Mouse (Mus musculus) liver, embryonic 12.5 days (tissue): Measurements from ENCODE around the gene Gm49369. TPM values are rescaled to one million over a fixed set of nuclear protein-coding genes. Genes with fewer than 3 reads are reported as not detected.

Experiments used
- ATAC-seq: fragments of 200-750 bp; cut with Nextera tagmentation; 2 replicates; pipeline ENCODE4 v1.8.0; 2017; ENCODE audit warnings: moderate number of reproducible peaks, mild to moderate bottlenecking, moderate library complexity
- H3K27ac ChIP-seq: fragments of 300-500 bp; sonication (generic); 2 replicates; pipeline ENCODE4 v1.5.1; 2016; ENCODE audit warnings: mild to moderate bottlenecking
- H3K27me3 ChIP-seq: fragments of 300-500 bp; sonication (generic); replicated peaks from 2 replicates; pipeline ENCODE4 v1.6.1; 2016; ENCODE audit warnings: mild to moderate bottlenecking, moderate library complexity
- H3K36me3 ChIP-seq: fragments of 300-500 bp; sonication (generic); 2 replicates; pipeline ENCODE4 v1.6.1; 2016; ENCODE audit warnings: mild to moderate bottlenecking, moderate library complexity
- H3K4me1 ChIP-seq: fragments of 300-500 bp; sonication (generic); 2 replicates; pipeline ENCODE4 v1.6.1; 2016
- H3K4me2 ChIP-seq: fragments of 300-500 bp; sonication (generic); 2 replicates; pipeline ENCODE4 v1.6.1; 2016; ENCODE audit warnings: mild to moderate bottlenecking, moderate library complexity
- H3K4me3 ChIP-seq: fragments of 300-500 bp; sonication (generic); 2 replicates; pipeline ENCODE4 v1.5.1; 2016; ENCODE audit warnings: mild to moderate bottlenecking, moderate library complexity
- H3K9ac ChIP-seq: fragments of 300-500 bp; sonication (generic); 2 replicates; pipeline ENCODE4 v1.6.1; 2016; ENCODE audit warnings: mild to moderate bottlenecking, moderate library complexity
- H3K9me3 ChIP-seq: fragments of 300-500 bp; sonication (generic); replicated peaks from 2 replicates; pipeline ENCODE4 v1.6.1; 2016; ENCODE audit warnings: mild to moderate bottlenecking, moderate library complexity
- WGBS: fragments of 180-500 bp; shearing (Covaris S2); methylation state at CpG from one replicate; pipeline ENCODE4 v1.1.7; 2016; ENCODE audit not compliant: insufficient replicate concordance; 5-methylcytosine and 5-hydroxymethylcytosine counted together
- polyA plus RNA-seq: library from polyadenylated mRNA; unstranded; fragments of >200 nt; fragmentation: Nextera tagmentation; extraction: Ambion mirVana; gene quantifications from 2 replicates; pipeline ENCODE4 v1.2.1, GENCODE M21; 2016

Gm49369 gene
- polyA plus RNA-seq, 1 experiment from 2014 or later, result not detected

DNA sequence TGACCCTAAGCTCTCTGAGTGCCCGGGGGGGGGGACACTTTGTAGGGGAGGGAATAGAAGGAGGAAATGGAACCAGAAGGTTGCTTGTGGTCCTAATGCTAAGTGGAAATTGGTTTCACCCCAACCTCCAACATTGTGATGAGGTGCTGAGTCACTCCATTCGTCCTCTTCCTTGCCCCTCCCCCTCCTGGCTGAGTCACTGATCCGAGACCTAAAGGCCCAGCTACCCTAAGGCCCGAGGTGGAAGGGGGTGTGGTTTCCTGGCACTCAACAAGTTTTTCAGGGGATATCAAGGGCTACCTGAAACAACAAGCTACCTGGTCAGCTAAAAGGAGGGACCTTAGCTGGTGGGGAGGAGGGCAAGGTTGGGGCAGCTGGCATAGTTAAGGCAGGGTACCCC lies 10.7 kb upstream of the Gm49369 start:
- H3K4me1 ChIP-seq, result peaks cover 80% of the 10 kb centered on the region
- peak overlapping the region; percentile 88 for H3K27ac ChIP-seq
- peak; percentile 85 for ATAC-seq
- 7% methylated on average over 4 of the region's 4 CpGs for WGBS
- H3K27me3 ChIP-seq, result no peaks in the 10 kb centered on the region
- no peaks in the 10 kb centered on the region for H3K36me3 ChIP-seq
- H3K9me3 ChIP-seq, result no peaks in the 10 kb centered on the region
- H3K4me3 ChIP-seq, result no peak overlapping the region
- H3K9ac ChIP-seq, result peak overlapping the region; percentile 57
- peak overlapping the region; percentile 36 for H3K4me2 ChIP-seq

GRCm38 (mm10) chr7:142391609-142392008 lies 9.1 kb upstream of the Gm49369 start:
- H3K4me3 ChIP-seq, result no peak overlapping the region
- 74% methylated on average over 4 of the region's 4 CpGs for WGBS
- no peaks in the 10 kb centered on the region for H3K9me3 ChIP-seq
- H3K27me3 ChIP-seq, result no peaks in the 10 kb centered on the region
- no peak for ATAC-seq
- peaks cover 75% of the 10 kb centered on the region for H3K4me1 ChIP-seq
- H3K9ac ChIP-seq, result no peak overlapping the region
- H3K4me2 ChIP-seq, result no peak overlapping the region
- H3K27ac ChIP-seq, result peak overlapping the region; percentile 88
- no peaks in the 10 kb centered on the region for H3K36me3 ChIP-seq

DNA sequence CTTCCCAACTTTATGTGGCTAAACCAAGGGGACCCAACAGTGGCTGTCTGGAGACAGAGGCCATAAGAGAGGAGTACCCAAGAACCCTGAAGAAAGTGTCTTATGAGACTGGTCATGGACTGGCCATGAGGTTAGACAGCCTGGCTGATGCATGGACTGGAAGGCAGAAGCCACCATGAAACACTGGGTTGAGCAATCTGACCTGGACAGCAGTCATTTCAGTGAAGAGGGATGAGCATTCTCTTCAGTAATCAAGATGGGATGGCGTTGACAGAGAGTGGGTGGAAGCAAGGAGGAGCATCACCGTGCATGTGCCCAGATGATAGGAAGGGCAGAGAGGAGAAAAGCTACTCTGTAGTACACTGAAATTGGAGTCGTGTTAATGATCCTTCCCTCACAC lies 8.6 kb upstream of the Gm49369 start:
- Histone ChIP-seq H3K4me2 (no peak overlapping the region), H3K27me3 (no peaks in the 10 kb centered on the region), H3K27ac (peak overlapping the region; percentile 38; the same call in 1 of the 2 replicates), H3K9ac (no peak overlapping the region), H3K36me3 (0 out of 2 replicates have a peak, but pooled peaks cover 4% of the 10 kb centered on the region), H3K4me1 (peaks cover 75% of the 10 kb centered on the region), H3K9me3 (no peaks in the 10 kb centered on the region), H3K4me3 (no peak overlapping the region)
- no peak for ATAC-seq
- WGBS, result 61% methylated on average over 3 of the region's 3 CpGs

DNA sequence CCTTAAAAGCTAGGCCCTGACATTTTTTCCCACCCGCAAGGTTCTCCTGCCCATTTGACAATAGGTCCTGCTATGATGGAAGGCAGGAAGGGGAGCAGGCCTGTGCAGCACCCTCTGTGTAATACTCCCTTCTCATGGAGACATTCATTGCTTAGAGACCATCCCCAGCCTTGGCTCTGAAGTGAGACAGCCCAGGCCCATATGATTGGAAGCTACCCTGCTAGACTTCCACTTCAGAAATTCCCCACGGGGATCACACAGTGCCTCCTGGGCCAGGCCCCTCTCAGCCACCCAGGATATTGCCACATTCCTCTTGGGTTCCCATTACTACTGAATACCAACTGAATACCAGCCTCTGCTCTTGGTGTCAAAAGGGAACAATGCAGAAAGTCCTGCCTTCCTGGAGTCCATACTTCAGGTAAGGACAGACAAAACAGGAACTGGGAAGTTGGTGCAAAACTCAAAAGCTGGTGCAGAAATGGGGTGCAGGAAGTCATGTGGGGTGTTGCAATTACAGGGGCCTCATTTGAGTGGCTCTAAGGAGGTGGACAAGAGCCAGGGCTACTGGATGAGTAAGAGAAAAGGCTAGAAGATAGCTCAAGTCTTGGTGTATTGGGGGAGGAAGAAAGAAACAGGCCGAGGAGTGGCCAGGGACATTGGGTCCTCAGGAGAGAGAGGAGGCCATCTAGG lies 7.6 kb upstream of the Gm49369 start:
- peaks cover 14% of the 10 kb centered on the region for H3K36me3 ChIP-seq
- H3K9me3 ChIP-seq, result no peaks in the 10 kb centered on the region
- peaks cover 75% of the 10 kb centered on the region for H3K4me1 ChIP-seq
- no peak for ATAC-seq
- H3K27me3 ChIP-seq, result no peaks in the 10 kb centered on the region
- no peak overlapping the region for H3K4me3 ChIP-seq
- peak overlapping the region; percentile 38 for H3K27ac ChIP-seq
- 80% methylated on average over 3 of the region's 3 CpGs for WGBS
- no peak overlapping the region for H3K4me2 ChIP-seq
- no peak overlapping the region for H3K9ac ChIP-seq

DNA sequence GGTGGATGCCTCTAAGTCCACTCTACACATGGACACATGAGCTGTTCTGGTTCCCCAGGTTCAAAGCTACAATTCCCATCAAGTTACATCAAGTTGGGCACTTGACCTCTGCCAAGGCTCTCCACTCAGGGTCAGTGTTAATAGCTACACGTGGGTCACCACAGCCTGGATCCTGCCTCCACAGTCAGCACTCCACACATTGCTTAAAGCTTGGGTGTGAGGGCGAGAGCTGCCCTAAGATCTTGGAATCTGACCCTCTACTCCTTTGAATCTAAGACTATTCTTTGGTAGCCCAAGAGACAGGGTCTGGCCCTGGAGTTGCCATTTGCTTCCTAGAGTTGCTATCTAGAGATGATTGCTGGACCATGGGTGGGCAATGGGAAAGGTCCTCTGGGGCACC lies 6.3 kb upstream of the Gm49369 start:
- WGBS, result 90% methylated on average over 2 of the region's 2 CpGs
- Histone ChIP-seq H3K36me3 (peaks cover 28% of the 10 kb centered on the region), H3K27me3 (no peaks in the 10 kb centered on the region), H3K27ac (peak overlapping the region; percentile 93), H3K4me2 (peak overlapping the region; percentile 84), H3K4me1 (peaks cover 75% of the 10 kb centered on the region), H3K9ac (peak overlapping the region; percentile 52; the same call in 1 of the 2 replicates), H3K9me3 (no peaks in the 10 kb centered on the region), H3K4me3 (no peak overlapping the region)
- no peak for ATAC-seq

GRCm38 (mm10) chr7:142388198-142388597 lies 5.7 kb upstream of the Gm49369 start:
- H3K9me3 ChIP-seq, result no peaks in the 10 kb centered on the region
- 95% methylated on average over 1 of the region's 1 CpGs for WGBS
- peak overlapping the region; percentile 93 for H3K27ac ChIP-seq
- H3K4me2 ChIP-seq, result peak overlapping the region; percentile 84
- peaks cover 75% of the 10 kb centered on the region for H3K4me1 ChIP-seq
- H3K4me3 ChIP-seq, result peak overlapping the region; percentile 81
- H3K36me3 ChIP-seq, result peaks cover 34% of the 10 kb centered on the region
- peak overlapping the region; percentile 52 for H3K9ac ChIP-seq
- ATAC-seq, result no peak
- H3K27me3 ChIP-seq, result no peaks in the 10 kb centered on the region

DNA sequence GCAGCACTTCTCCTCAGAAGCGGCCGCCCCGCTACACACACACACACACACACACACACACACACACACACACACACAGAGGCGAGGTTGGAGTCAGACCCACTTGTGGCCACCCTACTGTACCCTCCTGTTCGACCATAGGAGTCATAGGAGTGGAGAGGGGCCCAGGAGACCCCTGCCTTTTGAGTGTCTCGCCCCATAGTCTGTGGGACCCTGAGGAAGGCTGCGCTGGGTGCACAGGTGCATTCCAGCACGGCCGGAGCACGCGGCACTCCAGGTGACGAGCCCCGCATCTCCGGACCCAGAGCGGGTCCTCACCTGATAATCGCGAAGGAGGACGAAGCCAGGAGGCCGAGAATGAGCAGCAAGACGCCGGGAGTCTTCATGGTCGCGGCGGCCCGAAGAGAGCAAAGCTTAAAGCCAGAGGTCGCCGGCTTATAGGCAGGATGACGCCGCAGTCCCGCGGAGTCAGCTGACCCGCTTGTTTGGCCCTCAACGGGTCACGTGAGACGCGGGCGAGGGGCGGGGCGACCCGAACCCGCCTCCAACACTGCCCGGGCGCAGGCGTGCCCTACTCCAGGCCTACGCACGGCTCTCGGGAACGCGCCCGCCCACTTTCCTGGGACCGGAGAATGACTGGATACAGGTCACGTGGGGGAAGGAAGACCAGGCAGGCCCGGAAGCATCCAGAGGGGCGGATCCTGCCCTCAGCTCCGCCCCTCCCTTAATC lies 5.1 kb upstream of the Gm49369 start, which contains the start of gene Ctsd:
TSS of gene Ctsd (minus strand) at position 620 of the 730 bp plus-strand sequence.
- peaks cover 73% of the 10 kb centered on the region for H3K4me1 ChIP-seq
- peak within 1 kb of the TSS; percentile 84 for H3K4me2 ChIP-seq
- H3K4me3 ChIP-seq, result peak within 1 kb of the TSS; percentile 81
- H3K27ac ChIP-seq, result peak within 1 kb of the TSS; percentile 93
- H3K27me3 ChIP-seq, result no peaks in the 10 kb centered on the region
- H3K9me3 ChIP-seq, result no peaks in the 10 kb centered on the region
- ATAC-seq, result peak; percentile 89
- WGBS, result under 1% methylated on average over 55 of the region's 55 CpGs
- peaks cover 40% of the 10 kb centered on the region for H3K36me3 ChIP-seq
- peak within 1 kb of the TSS; percentile 95 for H3K9ac ChIP-seq

DNA sequence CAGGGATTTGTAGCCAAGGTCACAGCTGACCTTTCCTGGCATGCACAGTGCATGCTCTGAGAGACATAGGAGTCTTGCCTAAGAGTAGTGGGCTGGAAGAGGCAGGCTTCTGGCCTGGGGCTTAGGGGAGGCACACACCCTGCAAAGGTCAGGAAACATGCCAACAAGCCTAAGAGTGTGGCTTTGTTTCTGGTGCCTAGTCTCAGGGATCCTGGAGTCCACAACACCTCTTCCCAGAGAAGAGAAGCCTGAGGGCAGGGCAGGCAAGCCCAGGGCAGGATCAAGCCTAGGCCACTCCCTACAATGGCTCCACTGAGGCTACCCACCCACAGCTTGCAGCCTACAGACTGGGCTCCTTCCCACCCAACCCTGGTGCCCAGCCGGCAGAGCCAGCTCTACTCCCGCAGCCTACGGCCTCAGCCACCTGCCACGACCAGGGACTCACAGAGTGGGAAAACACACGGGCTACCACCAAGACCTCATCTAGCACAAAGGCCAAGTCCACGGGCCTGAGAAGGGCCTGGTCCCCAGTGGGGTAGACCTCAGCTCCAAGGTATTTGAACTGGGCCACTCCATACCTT lies 4.2 kb upstream of the Gm49369 start:
- Histone ChIP-seq H3K36me3 (peaks cover 48% of the 10 kb centered on the region), H3K9me3 (no peaks in the 10 kb centered on the region), H3K4me2 (peak overlapping the region; percentile 84), H3K4me3 (peak overlapping the region; percentile 81), H3K27ac (peak overlapping the region; percentile 93), H3K4me1 (peaks cover 73% of the 10 kb centered on the region), H3K27me3 (no peaks in the 10 kb centered on the region), H3K9ac (peak overlapping the region; percentile 95)
- 41% methylated on average over 6 of the region's 6 CpGs for WGBS
- ATAC-seq, result peak; percentile 69

DNA sequence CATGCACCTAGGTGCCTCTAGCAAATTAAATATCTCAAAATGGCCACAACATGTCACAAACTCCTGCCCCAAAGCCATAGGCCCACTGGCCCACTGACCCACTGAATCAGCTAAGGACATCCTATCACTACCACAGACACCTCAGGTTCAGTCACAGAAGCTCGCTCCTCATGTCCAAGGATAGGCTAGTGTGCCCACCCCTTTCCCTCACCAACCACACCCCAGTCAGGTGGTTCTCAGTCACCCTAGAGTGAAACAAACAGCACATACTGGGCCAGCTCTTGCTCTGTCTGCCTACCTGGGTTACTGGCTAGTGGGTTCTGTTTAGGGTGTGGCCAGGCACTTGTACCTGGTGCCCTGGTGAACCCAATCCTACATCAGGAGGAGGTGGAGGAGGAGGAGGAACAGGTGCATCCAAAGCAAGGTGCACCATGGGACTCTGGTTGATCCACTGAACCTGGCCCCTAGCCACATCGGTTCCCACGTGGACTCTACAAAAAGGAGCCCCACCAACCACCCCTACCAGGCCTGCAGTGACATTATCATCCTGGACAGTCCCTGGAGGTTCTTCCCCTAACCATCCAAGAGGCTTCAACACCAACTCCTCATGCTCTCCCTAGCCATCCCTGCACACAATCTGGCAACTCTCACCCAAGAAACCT lies 3.4 kb upstream of the Gm49369 start:
- H3K4me2 ChIP-seq, result peak overlapping the region; percentile 84
- no peak for ATAC-seq
- peak overlapping the region; percentile 81 for H3K4me3 ChIP-seq
- 76% methylated on average over 3 of the region's 3 CpGs for WGBS
- H3K9ac ChIP-seq, result peak overlapping the region; percentile 95
- H3K36me3 ChIP-seq, result peaks cover 57% of the 10 kb centered on the region
- no peaks in the 10 kb centered on the region for H3K27me3 ChIP-seq
- peak overlapping the region; percentile 93 for H3K27ac ChIP-seq
- peaks cover 74% of the 10 kb centered on the region for H3K4me1 ChIP-seq
- H3K9me3 ChIP-seq, result no peaks in the 10 kb centered on the region

GRCm38 (mm10) chr7:142384306-142384705 lies 1.8 kb upstream of the Gm49369 start:
- Histone ChIP-seq H3K9me3 (no peaks in the 10 kb centered on the region), H3K4me3 (0 out of 2 replicates have a peak overlapping the region, but pooled peaks have one; percentile 81), H3K36me3 (peaks cover 72% of the 10 kb centered on the region), H3K27me3 (no peaks in the 10 kb centered on the region), H3K4me2 (peak overlapping the region; percentile 84), H3K27ac (peak overlapping the region; percentile 93), H3K4me1 (peaks cover 84% of the 10 kb centered on the region), H3K9ac (peak overlapping the region; percentile 38)
- ATAC-seq, result no peak
- WGBS, result 63% methylated on average over 10 of the region's 10 CpGs

DNA sequence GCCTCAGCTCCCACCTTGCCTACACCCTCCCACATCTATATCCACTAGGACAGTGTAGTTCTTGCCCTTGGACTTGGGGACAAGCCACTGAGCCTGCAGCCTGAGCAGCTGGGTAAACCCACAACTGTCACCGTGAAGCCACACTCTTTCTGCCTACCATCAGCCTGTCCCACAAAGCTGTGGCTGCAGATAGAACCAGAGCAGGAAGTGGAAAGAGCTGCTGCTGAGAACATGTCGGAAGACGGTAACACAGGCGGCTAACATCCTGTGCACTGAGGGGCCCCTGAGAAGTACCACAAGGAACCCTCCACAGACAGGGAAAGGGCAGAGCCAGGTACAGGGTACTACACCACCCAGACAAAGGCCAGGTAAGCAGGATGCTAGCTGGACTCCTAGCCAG lies 1.3 kb downstream of the Gm49369 start:
- Histone ChIP-seq H3K9ac (no peak overlapping the region), H3K27me3 (no peaks in the 10 kb centered on the region), H3K9me3 (no peaks in the 10 kb centered on the region), H3K4me1 (peaks cover 98% of the 10 kb centered on the region), H3K36me3 (peaks cover 99% of the 10 kb centered on the region), H3K4me2 (0 out of 2 replicates have a peak overlapping the region, but pooled peaks have one; percentile 11), H3K27ac (peak overlapping the region; percentile 84), H3K4me3 (no peak overlapping the region)
- WGBS, result 27% methylated on average over 4 of the region's 4 CpGs
- ATAC-seq, result no peak
